Mouse (Mus musculus) inflammation-experienced regulatory T-cells, adult 6 months (primary cell): ENCODE results near the gene Trappc3. TPM values are rescaled to one million over a fixed set of nuclear protein-coding genes. Genes with fewer than 3 reads are reported as not detected.
"Not testable (repeated sequence)": the region's sequence is repeated elsewhere in the genome, so short reads cannot be mapped to it uniquely, and the experiment has no call there.

Experiments
- ATAC-seq: one replicate; pipeline ENCODE4 v1.8.0; 2017
- polyA plus RNA-seq, 3 experiments: library from polyadenylated mRNA; unstranded; fragments of 100-300 nt; shearing (Covaris generic); gene quantifications; one replicate each; pipeline ENCODE4 v1.2.1; 2017

Gene Trappc3
- polyA plus RNA-seq, result 10 to 100 TPM; 55.8 to 71.3 (median 70.8) TPM

- peak; percentile 83 for ATAC-seq
Measured at GRCm38 (mm10) chr4:126262119-126262807, at the start of gene Trappc3. Gene Trappc3 (plus strand): TSS chr4:126262325.

GRCm38 (mm10) chr4:126217771-126218170 lies 44.4 kb upstream of the Trappc3 start:
- no peak for ATAC-seq

- not testable (repeated sequence) for ATAC-seq
Measured at GRCm38 (mm10) chr4:126219540-126219939, 42.6 kb upstream of the Trappc3 start.

GRCm38 (mm10) chr4:126220045-126220444 lies 42.1 kb upstream of the Trappc3 start:
- ATAC-seq, result no peak

- ATAC-seq, result no peak
Measured at GRCm38 (mm10) chr4:126222631-126223030, 39.5 kb upstream of the Trappc3 start.

- ATAC-seq, result no peak
Measured at GRCm38 (mm10) chr4:126226640-126227039, 35.5 kb upstream of the Trappc3 start.

GRCm38 (mm10) chr4:126227077-126227761 lies 34.9 kb upstream of the Trappc3 start:
- peak; percentile 89 for ATAC-seq

GRCm38 (mm10) chr4:126228144-126228543 lies 34.0 kb upstream of the Trappc3 start:
- no peak for ATAC-seq

GRCm38 (mm10) chr4:126229900-126230299 lies 32.2 kb upstream of the Trappc3 start:
- no peak for ATAC-seq

- no peak for ATAC-seq
Measured at GRCm38 (mm10) chr4:126233676-126234308, 28.3 kb upstream of the Trappc3 start.

- no peak for ATAC-seq
Measured at GRCm38 (mm10) chr4:126234496-126235175, 27.5 kb upstream of the Trappc3 start.

GRCm38 (mm10) chr4:126235191-126235590 lies 26.9 kb upstream of the Trappc3 start:
- no peak for ATAC-seq

GRCm38 (mm10) chr4:126236467-126237280 lies 25.5 kb upstream of the Trappc3 start:
- no peak for ATAC-seq

GRCm38 (mm10) chr4:126237721-126238242 lies 24.3 kb upstream of the Trappc3 start:
- ATAC-seq, result no peak

- no peak for ATAC-seq
Measured at GRCm38 (mm10) chr4:126239862-126240475, 22.2 kb upstream of the Trappc3 start.

- no peak for ATAC-seq
Measured at GRCm38 (mm10) chr4:126241956-126242355, 20.2 kb upstream of the Trappc3 start.

- no peak for ATAC-seq
Measured at GRCm38 (mm10) chr4:126242510-126242909, 19.6 kb upstream of the Trappc3 start.

GRCm38 (mm10) chr4:126246202-126246889 lies 15.8 kb upstream of the Trappc3 start:
- no peak for ATAC-seq

- ATAC-seq, result no peak
Measured at GRCm38 (mm10) chr4:126248261-126248868, 13.8 kb upstream of the Trappc3 start.

GRCm38 (mm10) chr4:126250659-126251058 lies 11.5 kb upstream of the Trappc3 start:
- ATAC-seq, result no peak
